Mouse (Mus musculus) gastrocnemius, postnatal 10 days (tissue): ENCODE measurements around the gene Mtx1. TPM values are rescaled to one million over a fixed set of nuclear protein-coding genes. Genes with fewer than 3 reads are reported as not detected.
"Not testable (repeated sequence)": the region's sequence is repeated elsewhere in the genome, so short reads cannot be mapped to it uniquely, and the experiment has no call there.

Experiments used
- DNase-seq: peaks from one replicate; pipeline ENCODE4 v3.0.0; 2021; ENCODE audit warnings: mixed read lengths
- total RNA-seq, 2 experiments: library from RNA; stranded (reverse); gene quantifications; 2 replicates each; pipeline ENCODE4 v1.2.3; 2021

The Mtx1 gene
- total RNA-seq, 2 experiments from 2014 or later, result 55.2 to 57.3 TPM

DNA sequence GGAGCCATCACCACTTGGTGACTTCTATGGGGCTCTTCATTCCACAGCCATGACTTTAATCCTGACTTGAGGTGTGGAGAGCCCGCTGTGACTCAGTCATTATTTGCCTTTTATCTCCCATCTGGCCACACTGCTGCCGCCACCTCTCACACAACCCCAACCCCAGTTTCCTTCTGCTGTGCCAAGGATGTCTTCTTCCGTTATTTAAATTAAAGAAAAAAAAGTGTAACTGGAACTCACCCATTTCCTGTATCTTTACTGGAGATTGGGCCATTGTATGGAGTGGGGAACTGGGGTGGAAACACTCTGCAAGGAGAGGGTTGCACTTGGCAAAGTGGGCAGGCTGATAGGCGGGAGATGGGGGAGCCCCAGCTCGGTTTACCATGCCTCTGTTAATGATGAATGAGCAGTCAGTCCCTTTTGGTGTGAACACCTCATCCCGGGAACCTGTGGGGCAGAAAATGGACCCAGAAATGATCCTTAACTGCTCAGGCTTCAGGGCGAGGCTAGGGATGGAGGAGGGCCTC lies 44.3 kb downstream of the Mtx1 start:
- no peak for DNase-seq

DNA sequence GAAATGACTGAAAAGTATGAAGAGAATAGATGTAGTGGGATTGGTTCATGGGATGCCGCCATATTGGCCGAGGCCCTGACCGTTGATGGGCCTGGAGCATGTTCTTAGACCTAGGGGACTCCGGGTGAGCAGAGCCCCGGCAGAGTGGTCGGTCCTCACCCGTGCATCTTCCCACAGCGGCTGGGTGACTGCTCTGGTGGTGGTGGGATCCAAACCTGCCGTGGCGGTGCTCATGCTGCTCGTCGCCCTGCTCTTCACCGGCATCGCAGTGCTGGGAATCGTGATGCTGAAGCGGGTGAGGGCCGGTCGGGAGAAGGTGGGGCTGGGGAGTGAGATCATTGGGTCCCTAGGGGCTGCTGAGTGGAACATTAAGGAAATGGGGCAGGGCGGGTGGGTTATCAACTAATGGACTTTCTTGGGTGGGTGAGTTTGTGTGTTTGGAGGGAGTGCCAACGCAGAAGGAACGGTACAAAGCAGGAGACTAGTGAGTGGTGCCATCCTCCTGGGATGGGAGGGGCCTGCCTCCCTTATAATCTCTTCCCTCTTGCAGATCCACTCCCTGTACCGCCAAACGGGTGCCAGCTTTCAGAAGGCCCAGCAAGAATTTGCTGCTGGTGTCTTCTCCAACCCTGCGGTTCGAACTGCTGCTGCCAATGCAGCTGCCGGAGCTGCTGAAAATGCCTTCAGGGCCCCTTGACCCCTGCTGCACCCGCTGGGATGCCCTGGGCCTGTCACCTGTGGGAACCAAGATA lies 45.0 kb downstream of the Mtx1 start:
- DNase-seq, result no peak

DNA sequence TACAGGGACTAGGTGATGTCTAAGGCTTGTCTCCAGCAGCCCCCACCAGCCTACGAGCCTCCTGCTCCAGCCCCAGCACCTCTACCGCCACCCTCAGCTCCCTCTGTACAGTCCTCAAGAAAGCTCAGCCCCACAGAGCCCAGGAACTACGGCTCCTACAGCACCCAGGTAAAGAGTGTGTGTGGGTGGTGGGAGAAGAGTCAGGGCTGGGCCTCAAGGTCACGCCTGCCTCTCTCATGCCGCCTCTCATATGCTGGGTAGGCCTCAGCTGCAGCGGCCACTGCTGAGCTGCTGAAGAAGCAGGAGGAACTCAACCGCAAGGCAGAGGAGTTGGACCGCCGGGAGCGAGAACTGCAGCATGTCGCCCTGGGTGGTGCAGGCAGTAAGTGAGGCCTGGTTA lies 47.8 kb downstream of the Mtx1 start:
- DNase-seq, result no peak

DNA sequence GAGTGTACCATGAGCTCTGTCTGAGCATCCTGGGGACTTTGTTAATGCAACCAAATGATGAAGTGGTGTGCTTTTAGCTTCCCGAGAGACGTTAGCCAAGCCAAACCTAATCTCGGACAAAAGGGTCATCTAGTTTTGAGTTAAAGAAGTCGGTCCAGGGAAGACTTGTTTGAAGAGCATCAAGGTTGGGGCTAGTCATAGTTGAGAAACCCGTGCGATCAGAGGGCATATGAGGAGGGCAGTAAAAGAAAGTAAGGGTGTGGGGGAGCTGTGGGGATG lies 48.8 kb downstream of the Mtx1 start:
- DNase-seq, result no peak

DNA sequence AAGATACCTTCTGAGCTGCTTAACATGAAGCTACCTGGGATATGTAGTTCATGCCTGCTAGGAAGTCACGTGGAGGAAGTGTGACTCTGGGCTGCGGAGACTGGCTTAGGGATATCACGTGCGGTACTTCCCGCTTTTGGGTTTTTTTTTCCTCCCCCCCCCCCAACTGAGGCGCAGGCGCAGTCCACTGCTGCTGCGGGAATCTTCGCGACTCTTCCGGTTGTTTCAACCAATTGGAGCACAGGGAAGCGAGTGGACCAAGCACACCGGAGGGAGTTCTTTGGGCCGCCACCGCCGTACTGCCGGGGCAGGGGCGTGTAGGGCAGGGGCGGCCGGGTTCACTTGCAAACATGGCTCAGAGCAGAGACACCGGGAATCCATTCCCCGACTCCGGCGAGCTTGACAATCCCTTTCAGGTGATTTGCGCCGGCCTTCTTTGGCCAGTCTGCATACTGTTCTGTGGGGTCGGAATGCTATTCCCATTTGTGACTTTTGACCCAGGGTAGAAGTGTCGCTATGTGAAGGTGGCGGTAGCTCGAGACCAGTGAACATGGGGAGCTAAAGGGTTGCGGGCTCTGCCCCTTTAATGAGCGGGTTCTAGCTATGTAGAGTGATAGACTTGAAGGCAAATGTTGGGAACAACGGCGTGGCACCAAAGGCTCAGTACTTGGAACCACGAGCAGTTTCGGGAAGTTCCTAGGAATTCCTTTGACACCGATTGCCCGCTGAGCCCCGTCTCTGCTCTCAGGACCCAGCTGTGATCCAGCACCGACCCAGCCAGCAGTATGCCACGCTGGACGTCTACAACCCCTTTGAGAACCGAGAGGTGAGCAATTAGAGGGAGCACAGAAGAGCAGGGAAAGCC lies 49.4 kb downstream of the Mtx1 start, which contains the start of gene Scamp3:
TSS of gene Scamp3 (plus strand) at position 232 of the 865 bp plus-strand sequence.
- DNase-seq, result peak; percentile 80

DNA sequence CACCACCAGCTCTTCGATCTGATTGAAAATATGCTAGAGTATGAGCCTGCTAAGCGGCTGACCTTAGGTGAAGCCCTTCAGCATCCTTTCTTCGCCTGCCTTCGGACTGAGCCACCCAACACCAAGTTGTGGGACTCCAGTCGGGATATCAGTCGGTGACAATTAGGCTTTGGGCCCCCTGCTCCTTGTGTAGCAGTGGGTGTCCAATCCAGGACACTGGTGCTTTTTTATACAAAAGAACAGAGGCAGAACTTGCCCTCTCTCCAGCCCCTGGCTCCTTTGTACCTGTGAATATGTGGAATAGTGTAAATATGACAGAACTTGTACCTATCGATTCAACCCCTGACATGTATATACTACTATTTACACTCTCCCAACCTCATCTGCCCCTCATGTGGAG lies 50.5 kb downstream of the Mtx1 start:
- no peak for DNase-seq

DNA sequence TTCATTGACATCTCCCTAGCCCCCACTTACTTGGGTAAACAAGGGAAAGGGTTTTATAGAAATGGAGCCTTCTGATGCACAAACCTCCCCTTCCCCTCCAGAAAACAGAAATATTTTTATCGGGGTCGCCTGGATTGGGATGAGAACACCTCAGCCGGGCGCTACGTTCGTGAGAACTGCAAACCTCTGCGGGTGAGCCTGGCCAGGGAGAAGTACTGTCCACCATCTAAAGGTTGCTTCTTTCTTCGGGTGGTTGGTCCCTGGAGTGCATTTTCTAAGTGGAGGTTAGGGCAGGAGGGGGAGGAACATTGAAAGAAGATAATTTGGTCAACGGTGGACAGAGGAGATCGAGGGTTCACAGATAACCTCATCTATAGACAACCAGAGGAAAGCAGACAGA lies 51.3 kb downstream of the Mtx1 start:
- DNase-seq, result no peak

DNA sequence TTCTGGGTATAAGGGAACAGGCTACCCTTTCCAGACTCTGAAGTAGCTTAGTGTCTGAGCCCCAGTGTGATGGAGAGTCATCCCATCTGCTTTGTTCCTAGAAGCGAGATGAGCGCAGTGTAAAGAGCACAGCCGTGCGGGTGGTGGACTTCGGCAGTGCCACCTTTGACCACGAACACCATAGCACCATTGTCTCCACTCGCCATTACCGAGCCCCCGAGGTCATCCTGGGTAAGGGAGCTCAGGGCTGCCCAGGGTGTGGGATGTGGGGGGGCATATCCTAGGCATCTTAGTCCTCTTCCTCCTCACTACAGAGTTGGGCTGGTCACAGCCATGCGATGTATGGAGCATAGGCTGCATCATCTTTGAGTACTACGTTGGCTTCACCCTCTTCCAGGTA lies 52.0 kb downstream of the Mtx1 start:
- no peak for DNase-seq

DNA sequence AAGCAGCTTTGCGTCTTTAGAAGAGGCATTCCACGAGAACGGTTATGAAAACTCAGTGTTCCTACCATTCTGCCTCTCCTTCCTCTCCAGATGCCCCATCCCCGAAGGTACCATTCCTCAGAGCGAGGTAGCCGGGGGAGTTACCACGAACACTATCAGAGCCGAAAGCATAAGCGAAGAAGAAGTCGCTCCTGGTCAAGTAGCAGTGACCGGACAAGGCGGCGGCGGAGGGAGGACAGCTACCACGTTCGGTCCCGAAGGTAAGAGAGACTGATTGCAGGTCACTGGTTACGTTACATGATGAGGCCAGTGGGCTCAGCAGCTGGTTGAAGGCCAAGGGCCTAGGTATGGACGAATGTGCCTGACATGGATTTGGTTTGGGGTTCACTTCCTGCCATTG lies 59.9 kb downstream of the Mtx1 start:
- DNase-seq, result no peak

DNA sequence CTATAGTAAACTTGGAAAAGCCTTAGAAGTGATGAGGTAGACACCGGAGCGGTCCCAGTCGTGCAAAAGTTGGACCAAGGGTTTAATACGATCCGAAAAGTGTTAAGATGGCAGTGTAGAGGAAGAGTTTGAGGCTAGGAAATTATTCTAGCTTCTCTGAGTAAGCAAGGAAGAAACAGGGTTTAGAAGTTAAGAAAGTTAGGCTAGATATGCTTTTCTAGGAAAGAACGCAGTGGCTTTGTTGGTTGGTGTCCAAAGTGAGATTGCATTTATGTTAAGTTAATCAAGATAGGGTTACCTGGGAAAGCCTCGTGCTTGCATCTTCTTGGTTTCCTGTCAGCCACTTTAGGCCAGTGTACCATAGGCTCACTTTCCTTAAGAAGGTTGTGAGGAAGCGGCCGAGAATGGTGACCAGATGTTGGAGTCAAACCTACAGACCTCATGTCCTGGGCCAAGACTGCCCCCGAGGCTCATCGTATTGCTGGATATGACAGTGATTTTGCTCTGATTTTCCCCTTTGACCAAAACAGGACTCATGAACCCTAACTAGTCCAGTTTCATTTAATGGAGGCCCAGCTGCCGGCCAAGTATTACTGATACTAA lies 61.5 kb downstream of the Mtx1 start:
- no peak for DNase-seq

DNA sequence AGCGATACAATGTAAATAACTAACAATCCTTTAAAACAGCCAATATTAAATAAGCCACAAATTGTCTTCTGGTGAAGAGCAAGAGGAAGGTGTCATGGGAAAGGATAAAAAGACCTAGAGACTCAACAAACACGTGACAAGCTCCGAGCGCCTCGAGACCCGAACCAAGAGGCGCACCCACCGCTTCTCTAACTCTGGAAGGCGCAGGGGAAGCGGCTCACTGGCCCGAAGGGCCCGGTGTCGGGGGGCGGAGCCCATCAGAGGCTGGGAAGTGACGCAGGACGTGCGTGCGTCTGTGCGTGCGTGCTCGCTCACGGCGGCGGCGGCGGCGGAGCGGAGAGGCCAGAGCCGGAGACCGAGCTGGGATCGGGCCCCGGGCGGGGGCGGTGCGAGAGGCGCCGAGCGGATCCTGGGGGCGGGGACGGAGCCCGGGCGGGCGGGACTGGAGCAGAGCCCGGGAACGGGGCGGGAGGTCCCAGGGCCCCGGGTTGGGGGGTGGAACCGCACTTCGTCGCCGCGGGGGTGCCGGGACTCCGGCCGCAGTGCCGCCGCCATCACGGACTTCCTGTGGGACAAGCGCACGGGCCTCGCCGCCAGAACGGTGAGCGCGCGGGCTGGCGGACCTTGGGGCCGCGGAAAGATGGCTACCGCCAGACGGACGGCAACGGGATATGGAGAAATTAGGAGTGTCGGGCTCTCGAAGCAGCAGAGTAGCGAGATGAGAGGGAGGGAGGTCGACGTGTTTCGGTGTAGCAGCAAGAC lies 62.2 kb downstream of the Mtx1 start, which contains the start of gene Clk2:
TSS of gene Clk2 (plus strand) at position 290 of the 762 bp plus-strand sequence.
- DNase-seq, result peak; percentile 92

DNA sequence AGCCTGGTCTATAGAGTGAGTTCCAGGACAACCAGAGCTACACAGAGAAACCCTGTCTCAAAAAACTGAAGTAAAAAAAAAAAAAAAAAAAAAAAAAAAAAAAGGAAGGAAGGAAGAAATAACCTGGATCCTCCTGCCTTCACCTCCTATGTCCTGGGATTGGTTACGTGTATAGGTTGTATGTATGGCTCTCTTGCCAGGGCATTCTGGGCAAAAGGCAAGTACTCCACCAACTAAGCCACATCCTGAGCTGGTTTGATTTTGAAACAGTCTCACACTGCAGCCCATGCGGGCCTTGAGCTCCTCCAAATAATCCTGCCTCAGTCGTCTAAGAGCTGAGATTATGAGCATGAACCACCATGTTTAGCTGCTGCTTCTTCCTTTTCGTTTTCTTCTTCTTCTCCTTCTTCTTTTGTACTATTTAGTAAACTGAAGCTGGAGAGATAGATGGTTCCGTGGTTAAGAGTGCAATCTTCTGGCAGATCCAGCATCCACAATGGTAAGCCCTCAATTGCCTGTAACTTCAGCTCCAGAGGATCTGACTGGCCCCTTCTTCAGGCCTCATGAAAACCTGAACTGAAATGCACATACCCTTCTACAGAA lies 63.1 kb downstream of the Mtx1 start:
- DNase-seq, result no peak

DNA sequence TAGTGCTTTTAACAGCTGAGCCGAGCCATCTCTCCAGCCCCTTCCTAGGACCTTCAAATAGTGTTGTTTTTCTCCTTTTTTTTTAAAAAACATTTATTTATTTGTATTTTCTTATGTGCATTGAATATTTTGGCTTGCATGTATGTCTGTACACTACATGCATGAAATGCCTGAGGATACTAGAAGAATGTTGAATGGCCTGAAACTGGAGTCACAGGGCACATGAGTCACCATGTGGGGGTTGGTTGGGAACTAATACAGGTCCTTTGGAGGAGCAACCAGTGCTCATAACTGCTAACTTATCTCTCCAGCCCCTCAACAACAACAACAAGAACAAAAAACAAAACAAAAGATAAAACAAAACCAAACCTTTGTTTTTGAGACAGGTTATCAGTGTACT lies 63.8 kb downstream of the Mtx1 start:
- no peak for DNase-seq

DNA sequence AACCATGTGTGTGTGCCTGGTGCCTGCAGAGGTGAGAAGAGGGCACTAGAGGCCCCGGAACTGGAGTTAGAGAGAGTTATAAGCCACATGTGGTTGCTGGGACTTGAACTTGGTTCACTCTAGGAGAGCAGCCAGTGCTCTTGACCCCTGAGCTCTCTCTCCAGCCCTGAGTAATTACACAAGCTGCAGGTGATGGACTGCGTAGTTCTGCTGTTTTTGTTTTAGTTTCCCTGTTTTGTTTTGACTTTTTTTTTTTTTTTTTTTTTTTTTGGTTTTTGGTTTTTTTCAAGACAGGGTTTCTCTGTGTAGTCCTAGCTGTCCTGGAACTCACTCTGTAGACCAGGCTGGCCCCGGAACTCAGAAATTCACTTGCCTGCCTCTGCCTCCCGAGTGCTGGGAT lies 65.1 kb downstream of the Mtx1 start:
- DNase-seq, result no peak

DNA sequence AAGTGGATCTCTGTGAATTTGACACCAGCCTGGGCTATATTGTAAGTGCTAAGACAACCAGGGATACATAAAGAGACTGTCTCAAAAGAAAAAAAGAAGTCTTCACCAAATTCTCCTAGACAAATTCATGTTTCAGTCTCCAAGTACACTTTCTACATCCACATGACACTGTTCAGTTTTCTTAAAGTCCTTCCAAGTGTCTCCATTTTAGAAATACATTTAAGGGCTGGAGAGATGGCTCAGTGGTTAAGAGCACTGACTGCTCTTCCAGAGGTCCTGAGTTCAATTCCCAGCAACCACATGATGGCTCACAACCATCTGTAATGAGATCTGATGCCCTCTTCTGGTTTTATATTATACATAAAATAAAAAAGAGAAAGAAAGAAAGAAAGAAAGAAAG lies 65.7 kb downstream of the Mtx1 start:
- DNase-seq, result not testable (repeated sequence)

DNA sequence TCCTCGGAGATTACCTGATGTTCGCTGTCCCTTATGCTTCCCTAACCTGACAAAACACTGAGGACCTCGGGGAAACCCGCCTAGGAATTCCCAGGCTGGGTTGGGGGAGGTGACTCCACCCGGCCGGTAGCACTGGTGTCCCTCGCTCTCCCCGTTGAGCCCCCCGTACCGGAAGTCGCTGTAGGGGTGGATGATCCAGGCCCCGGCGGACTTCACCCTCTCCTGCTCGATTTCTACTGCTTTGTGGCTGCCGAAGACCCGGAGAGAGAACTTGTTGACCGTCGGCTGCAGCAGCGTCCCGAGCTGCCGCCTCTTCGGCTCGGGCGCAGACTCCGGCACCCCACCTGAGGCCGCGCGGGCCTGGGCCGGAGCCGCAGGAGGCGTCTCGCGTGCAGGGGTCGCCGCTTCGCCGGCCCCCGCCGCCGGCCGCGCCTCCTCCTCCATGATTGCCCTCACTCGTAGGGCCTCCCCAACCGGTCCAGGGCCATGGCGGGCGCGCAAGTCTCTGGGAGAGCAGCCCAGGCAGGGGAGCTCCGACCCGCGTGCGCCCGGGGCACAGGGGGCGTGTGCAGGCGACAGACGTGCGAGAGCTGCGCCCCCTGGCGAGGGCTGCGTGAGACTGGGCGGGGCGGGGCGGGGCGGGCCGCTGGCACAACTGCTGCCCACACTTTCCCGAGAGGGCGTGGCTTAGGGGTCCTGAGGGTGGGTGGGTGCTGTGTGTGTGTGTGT lies 67.1 kb downstream of the Mtx1 start, which contains the start of gene Hcn3:
TSS of gene Hcn3 (minus strand) at position 581 of the 729 bp plus-strand sequence.
- DNase-seq, result peak; percentile 74

DNA sequence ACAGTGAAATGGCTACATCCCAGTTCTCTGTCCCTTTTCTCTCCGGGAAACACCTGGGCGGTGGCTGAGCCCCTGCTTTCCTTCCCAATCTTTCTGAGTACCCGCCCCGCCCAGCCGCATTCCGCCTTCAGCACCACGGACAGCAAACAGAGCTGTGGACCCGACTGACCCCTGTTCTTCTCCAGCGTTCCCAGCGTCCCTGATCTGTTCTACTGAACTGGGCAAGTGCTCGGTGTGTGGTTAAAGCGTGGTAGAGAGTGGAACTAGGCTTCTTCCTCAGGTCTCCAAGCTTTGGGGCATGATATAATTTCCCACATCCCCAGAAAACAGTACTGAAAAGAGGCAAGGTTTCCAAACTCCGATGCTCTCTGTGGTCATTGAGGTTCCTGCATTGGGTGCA lies 67.7 kb downstream of the Mtx1 start:
- DNase-seq, result peak; percentile 72
